ENCODE assay signal across 11 mouse cellular contexts in genomic region chr17:36001966-36002365, GRCm38 (mm10). TPM values are rescaled to one million over a fixed set of nuclear protein-coding genes. Genes with fewer than 3 reads are reported as not detected.
DNase-seq lines count a peak whose midpoint lies in the region; ATAC-seq and TF ChIP-seq lines count a peak whose summit lies in the region.
"Had no signal": no experiment of that assay in that cellular context is flagged by ENCODE, and none has a peak within 500 bp of the region (broad histone marks: within the 10 kb centered on the region; RNA-seq: fewer than 3 reads in every experiment).

No protein-coding gene starts in this region.

- peak overlapping the region; percentile 8; the same call in 1 of the 2 replicates for H3K27ac ChIP-seq in thymus, adult 2 months (ENCODE audit: control insufficient read depth, insufficient read depth, low read length)
- H3K27ac ChIP-seq in intestine, embryonic 16.5 days (ENCODE audit: low read length), result no peak overlapping the region
- H3K27ac ChIP-seq in gastrocnemius, adult 2 months, result no peak overlapping the region; the same call in 1 of the 2 replicates
- no peak overlapping the region for H3K27ac ChIP-seq in midbrain, embryonic 15.5 days
- H3K27ac ChIP-seq: embryonic facial prominence, embryonic 12.5 days had no signal

- no peak overlapping the region for H3K9ac ChIP-seq in intestine, embryonic 16.5 days (ENCODE audit: low read depth, low read length)
- no peak overlapping the region for H3K9ac ChIP-seq in midbrain, embryonic 15.5 days
- H3K9ac ChIP-seq: embryonic facial prominence, embryonic 12.5 days had no signal

- intact Hi-C loops in gastrocnemius, adult 2 months (cut with DNase I), result no loop called here

- H3K27me3 ChIP-seq in thymus, adult 2 months (ENCODE audit: control insufficient read depth, insufficient read depth, low read length), result no peaks in the 10 kb centered on the region
- no peaks in the 10 kb centered on the region for H3K27me3 ChIP-seq in intestine, embryonic 16.5 days (replicated peaks; ENCODE audit: control insufficient read depth, insufficient read depth, low read length)
- H3K27me3 ChIP-seq in splenic B cell, adult 2 months (ENCODE audit: control insufficient read depth, insufficient read depth, low read length, poor library complexity, severe bottlenecking), result no peaks in the 10 kb centered on the region
- no peaks in the 10 kb centered on the region for H3K27me3 ChIP-seq in midbrain, embryonic 15.5 days (replicated peaks)
- H3K27me3 ChIP-seq: embryonic facial prominence, embryonic 12.5 days had no signal

- DNase-seq in thymus, adult 2 months, result peak; percentile 26
- DNase-seq in thymus, postnatal 14 days, result no peak
- peak; percentile 91 for DNase-seq in R1 (ENCODE audit: low read depth, low spot score)
- peak; percentile 20 for DNase-seq in splenic B cell, adult 2 months (ENCODE audit: low read depth, low spot score)
- no peak for DNase-seq in gastrocnemius, adult 2 months
- no peak for DNase-seq in urinary bladder, postnatal 10 days (ENCODE audit: low spot score)
- DNase-seq: gastrocnemius, postnatal 36 days; lung, postnatal 4 days had no signal

- no peak overlapping the region for H3K4me3 ChIP-seq in thymus, adult 2 months (ENCODE audit: control insufficient read depth, insufficient read depth, low read length)
- no peak overlapping the region for H3K4me3 ChIP-seq in intestine, embryonic 16.5 days (ENCODE audit: low read length)
- no peak overlapping the region for H3K4me3 ChIP-seq in gastrocnemius, adult 2 months
- H3K4me3 ChIP-seq in midbrain, embryonic 15.5 days, result no peak overlapping the region
- H3K4me3 ChIP-seq: embryonic facial prominence, embryonic 12.5 days had no signal

- peaks cover 33% of the 10 kb centered on the region for H3K4me1 ChIP-seq in thymus, adult 2 months (replicated peaks; ENCODE audit: control insufficient read depth, insufficient read depth, low read length)
- H3K4me1 ChIP-seq in intestine, embryonic 16.5 days (ENCODE audit: control insufficient read depth, insufficient read depth, low read length), result 0 out of 2 replicates have a peak, but pooled peaks cover 6% of the 10 kb centered on the region
- peaks cover 12% of the 10 kb centered on the region for H3K4me1 ChIP-seq in midbrain, embryonic 15.5 days

- peaks cover 5% of the 10 kb centered on the region; the same call in 1 of the 2 replicates for H3K9me3 ChIP-seq in intestine, embryonic 16.5 days (ENCODE audit: control insufficient read depth, low read length)
- no peaks in the 10 kb centered on the region for H3K9me3 ChIP-seq in midbrain, embryonic 15.5 days
- H3K9me3 ChIP-seq: embryonic facial prominence, embryonic 12.5 days had no signal

- no peak for TF ChIP-seq POLR2A in thymus, adult 2 months (IDR thresholded peaks at IDR 0.05; ENCODE audit: control insufficient read depth, extremely low read depth, insufficient read depth, low read length, poor library complexity)

- 67% methylated on average over 6 of the region's 6 CpGs for WGBS in thymus, adult 2 months
- WGBS in intestine, embryonic 16.5 days, result 96% methylated on average over 6 of the region's 6 CpGs
- 97% methylated on average over 6 of the region's 6 CpGs for WGBS in midbrain, embryonic 15.5 days

- no peak overlapping the region for H3K4me2 ChIP-seq in intestine, embryonic 16.5 days (ENCODE audit: low read depth, low read length)
- no peak overlapping the region for H3K4me2 ChIP-seq in midbrain, embryonic 15.5 days
- H3K4me2 ChIP-seq: embryonic facial prominence, embryonic 12.5 days had no signal

- no peaks in the 10 kb centered on the region for H3K36me3 ChIP-seq in thymus, adult 2 months (ENCODE audit: control insufficient read depth, insufficient read depth, low read length)
- peaks cover 5% of the 10 kb centered on the region; the same call in 1 of the 2 replicates for H3K36me3 ChIP-seq in intestine, embryonic 16.5 days (ENCODE audit: control insufficient read depth, insufficient read depth, low read length)
- no peaks in the 10 kb centered on the region for H3K36me3 ChIP-seq in splenic B cell, adult 2 months (ENCODE audit: control insufficient read depth, insufficient read depth, low read length, poor library complexity, severe bottlenecking)
- no peaks in the 10 kb centered on the region for H3K36me3 ChIP-seq in midbrain, embryonic 15.5 days (replicated peaks)
- H3K36me3 ChIP-seq: embryonic facial prominence, embryonic 12.5 days had no signal

- ATAC-seq in intestine, embryonic 16.5 days, result peak; percentile 26
- no peak for ATAC-seq in midbrain, embryonic 15.5 days (replicated peaks)

- TF ChIP-seq CTCF in thymus, adult 2 months (IDR thresholded peaks at IDR 0.05; ENCODE audit: borderline replicate concordance, control insufficient read depth, extremely low read depth, insufficient read depth, low read length, poor library complexity), result no peak
- no peak for TF ChIP-seq CTCF in gastrocnemius, adult 2 months (IDR thresholded peaks at IDR 0.05)

RNA-seq across cellular contexts. Expression of gene H2-T24, which starts 18.4 kb away (rescaled TPM):
- polyA plus RNA-seq in thymus, adult 2 months (2012; rRNA removed), result 15.0 and 20.4 TPM in 2 replicates
- 1.8 TPM in 2 replicates for polyA plus RNA-seq in intestine, embryonic 16.5 days (2015; fragmentation: Nextera tagmentation; extraction: Ambion mirVana)
- 1 to 10 TPM; 2.0 to 2.5 TPM for total RNA-seq in gastrocnemius, adult 2 months (2021)
- 8.4 and 10.0 TPM in 2 replicates for polyA plus RNA-seq in midbrain, embryonic 15.5 days (2015; fragmentation: Nextera tagmentation; extraction: Ambion mirVana)

RNA-seq across cellular contexts. Expression of gene Prr3, which starts 21.9 kb away (rescaled TPM):
- polyA plus RNA-seq in thymus, adult 2 months (2012; rRNA removed), result 35.5 and 42.6 TPM in 2 replicates
- 22.5 and 25.9 TPM in 2 replicates for polyA plus RNA-seq in intestine, embryonic 16.5 days (2015; fragmentation: Nextera tagmentation; extraction: Ambion mirVana)
- total RNA-seq in gastrocnemius, adult 2 months (2021), result 1 to 10 TPM; 2.6 to 2.8 TPM
- polyA plus RNA-seq in midbrain, embryonic 15.5 days (2015; fragmentation: Nextera tagmentation; extraction: Ambion mirVana), result 99.3 and 102 TPM in 2 replicates

RNA-seq across cellular contexts. Expression of gene Gnl1, which starts 22.3 kb away (rescaled TPM):
- 37.9 and 45.5 TPM in 2 replicates for polyA plus RNA-seq in thymus, adult 2 months (2012; rRNA removed)
- polyA plus RNA-seq in intestine, embryonic 16.5 days (2015; fragmentation: Nextera tagmentation; extraction: Ambion mirVana), result 35.8 and 36.4 TPM in 2 replicates
- total RNA-seq in gastrocnemius, adult 2 months (2021), result 10 to 100 TPM; 19.8 to 20.9 TPM
- polyA plus RNA-seq in midbrain, embryonic 15.5 days (2015; fragmentation: Nextera tagmentation; extraction: Ambion mirVana), result 62.6 and 64.8 TPM in 2 replicates

RNA-seq across cellular contexts. Expression of gene H2-T23, which starts 30.7 kb away (rescaled TPM):
- polyA plus RNA-seq in thymus, adult 2 months (2012; rRNA removed), result 380 and 457 TPM in 2 replicates
- polyA plus RNA-seq in intestine, embryonic 16.5 days (2015; fragmentation: Nextera tagmentation; extraction: Ambion mirVana), result 17.7 and 19.4 TPM in 2 replicates
- total RNA-seq in gastrocnemius, adult 2 months (2021), result 1 to 10 TPM; 6.3 to 9.2 TPM
- 5.5 and 6.6 TPM in 2 replicates for polyA plus RNA-seq in midbrain, embryonic 15.5 days (2015; fragmentation: Nextera tagmentation; extraction: Ambion mirVana)

RNA-seq across cellular contexts. Expression of gene Abcf1, which starts 32.4 kb away (rescaled TPM):
- 128 and 132 TPM in 2 replicates for polyA plus RNA-seq in thymus, adult 2 months (2012; rRNA removed)
- 88.5 and 90.2 TPM in 2 replicates for polyA plus RNA-seq in intestine, embryonic 16.5 days (2015; fragmentation: Nextera tagmentation; extraction: Ambion mirVana)
- total RNA-seq in gastrocnemius, adult 2 months (2021), result 10 to 100 TPM; 72.1 to 74.9 TPM
- 89.3 and 92.1 TPM in 2 replicates for polyA plus RNA-seq in midbrain, embryonic 15.5 days (2015; fragmentation: Nextera tagmentation; extraction: Ambion mirVana)

Comparison
In these comparisons a context has a peak if more than half of its experiments do, and no peak if none do; other contexts are left out.
1. DNase-seq: peak in thymus, adult 2 months (single experiment), R1 (single experiment) and splenic B cell, adult 2 months (single experiment); none in thymus, postnatal 14 days (single experiment), gastrocnemius, adult 2 months (single experiment) and urinary bladder, postnatal 10 days (single experiment).